Mouse (Mus musculus) hindbrain, embryonic 11.5 days (tissue): ENCODE results near the gene Prkcsh. TPM values are rescaled to one million over a fixed set of nuclear protein-coding genes. Genes with fewer than 3 reads are reported as not detected.

Source experiments
- ATAC-seq: fragments of 200-750 bp; cut with Nextera tagmentation; 2 replicates; pipeline ENCODE4 v1.8.0; 2017; ENCODE audit warnings: mild to moderate bottlenecking, moderate TSS enrichment, moderate library complexity; ENCODE audit not compliant: low FRiP score
- DNase-seq: peaks from one replicate; pipeline ENCODE4 v3.0.0-alpha.2; 2015; ENCODE audit warnings: low spot score
- H3K27ac ChIP-seq: fragments of 300-500 bp; sonication (generic); 2 replicates; pipeline ENCODE4 v1.5.1; 2014; ENCODE audit warnings: mild to moderate bottlenecking, low read depth, low read length
- H3K27me3 ChIP-seq: fragments of 300-500 bp; sonication (generic); 2 replicates; pipeline ENCODE4 v1.6.1; 2014; ENCODE audit warnings: mild to moderate bottlenecking, low read length, moderate library complexity, mixed read lengths; ENCODE audit not compliant: control insufficient read depth, insufficient read depth
- H3K36me3 ChIP-seq: fragments of 300-500 bp; sonication (generic); 2 replicates; pipeline ENCODE4 v1.6.1; 2014; ENCODE audit warnings: mild to moderate bottlenecking, low read length, moderate library complexity, mixed read lengths; ENCODE audit not compliant: control insufficient read depth, insufficient read depth
- H3K4me1 ChIP-seq: fragments of 300-500 bp; sonication (generic); replicated peaks from 2 replicates; pipeline ENCODE4 v1.6.1; 2014; ENCODE audit warnings: low read length, mixed read lengths; ENCODE audit not compliant: control insufficient read depth, insufficient read depth
- H3K4me2 ChIP-seq: fragments of 300-500 bp; sonication (generic); replicated peaks from 2 replicates; pipeline ENCODE4 v1.6.1; 2014; ENCODE audit warnings: mild to moderate bottlenecking, low read depth, low read length
- H3K4me3 ChIP-seq: fragments of 300-500 bp; sonication (generic); 2 replicates; pipeline ENCODE4 v1.5.1; 2014; ENCODE audit warnings: low read depth, low read length
- H3K9ac ChIP-seq: fragments of 300-500 bp; sonication (generic); 2 replicates; pipeline ENCODE4 v1.6.1; 2014; ENCODE audit warnings: low read depth, low read length
- H3K9me3 ChIP-seq: fragments of 300-500 bp; sonication (generic); 2 replicates; pipeline ENCODE4 v1.6.1; 2016; ENCODE audit warnings: low read length; ENCODE audit not compliant: control insufficient read depth
- WGBS: fragments of 180-500 bp; shearing (Covaris S2); extraction: QIAGEN DNeasy Blood & Tissue Kit; methylation state at CpG from one replicate; pipeline ENCODE4 v1.1.7; 2014; 5-methylcytosine and 5-hydroxymethylcytosine counted together
- polyA plus RNA-seq: library from polyadenylated mRNA; unstranded; fragments of >200 nt; fragmentation: Nextera tagmentation; extraction: Ambion mirVana; gene quantifications from 2 replicates; pipeline ENCODE4 v1.2.1, GENCODE M21; 2014

The Prkcsh gene
- polyA plus RNA-seq, 1 experiment from 2014 or later, result 84.6 TPM

- H3K9ac ChIP-seq, result no peak overlapping the region
Observed at GRCm38 (mm10) chr9:21960558-21961208, 41.9 kb upstream of the Prkcsh start.

GRCm38 (mm10) chr9:21961366-21961980 is 41.1 kb upstream of the Prkcsh start:
- Histone ChIP-seq H3K27me3 (peaks cover 40% of the 10 kb centered on the region), H3K4me2 (peak overlapping the region; percentile 51), H3K9ac (no peak overlapping the region), H3K27ac (no peak overlapping the region), H3K4me1 (peaks cover 10% of the 10 kb centered on the region; the same call in 1 of the 2 replicates), H3K36me3 (no peaks in the 10 kb centered on the region), H3K9me3 (no peaks in the 10 kb centered on the region), H3K4me3 (peak overlapping the region; percentile 27)
- ATAC-seq (no peak), DNase-seq (peak; percentile 45)
- under 1% methylated on average over 33 of the region's 35 CpGs for WGBS

More at GRCm38 (mm10) chr9:21960558-21961208, 41.9 kb upstream of the Prkcsh start:
- H3K36me3 ChIP-seq, result no peaks in the 10 kb centered on the region
- no peak overlapping the region for H3K4me3 ChIP-seq
- H3K27me3 ChIP-seq, result peaks cover 40% of the 10 kb centered on the region
- ATAC-seq, result no peak
- H3K4me2 ChIP-seq, result no peak overlapping the region
- H3K4me1 ChIP-seq, result peaks cover 10% of the 10 kb centered on the region; the same call in 1 of the 2 replicates
- H3K27ac ChIP-seq, result no peak overlapping the region
- no peaks in the 10 kb centered on the region for H3K9me3 ChIP-seq
- DNase-seq, result peak; percentile 25
- WGBS, result 10% methylated on average over 26 of the region's 26 CpGs

- ATAC-seq (peak; percentile 46; the same call in 1 of the 2 replicates), DNase-seq (no peak)
- Histone ChIP-seq H3K36me3 (no peaks in the 10 kb centered on the region), H3K27ac (no peak overlapping the region), H3K4me3 (peak overlapping the region; percentile 27), H3K9me3 (no peaks in the 10 kb centered on the region), H3K4me2 (peak overlapping the region; percentile 51), H3K9ac (no peak overlapping the region), H3K27me3 (peaks cover 40% of the 10 kb centered on the region), H3K4me1 (peaks cover 10% of the 10 kb centered on the region; the same call in 1 of the 2 replicates)
- WGBS, result 2% methylated on average over 15 of the region's 15 CpGs
Observed at GRCm38 (mm10) chr9:21962010-21962409, 40.6 kb upstream of the Prkcsh start.

- DNase-seq (peak; percentile 72), ATAC-seq (peak; percentile 75)
- Histone ChIP-seq H3K4me1 (peaks cover 10% of the 10 kb centered on the region; the same call in 1 of the 2 replicates), H3K4me3 (peak overlapping the region; percentile 27), H3K27ac (no peak overlapping the region), H3K9me3 (no peaks in the 10 kb centered on the region), H3K4me2 (peak overlapping the region; percentile 51), H3K36me3 (no peaks in the 10 kb centered on the region), H3K9ac (no peak overlapping the region), H3K27me3 (peaks cover 40% of the 10 kb centered on the region)
- 3% methylated on average over 33 of the region's 34 CpGs for WGBS
Observed at GRCm38 (mm10) chr9:21962416-21963059, 40.1 kb upstream of the Prkcsh start.

GRCm38 (mm10) chr9:21963417-21963816 is 39.2 kb upstream of the Prkcsh start, which contains the start of gene Epor:
Gene Epor (minus strand): TSS chr9:21963506.
- Histone ChIP-seq H3K4me1 (peaks cover 10% of the 10 kb centered on the region; the same call in 1 of the 2 replicates), H3K4me3 (peak within 1 kb of the TSS; percentile 27), H3K36me3 (no peaks in the 10 kb centered on the region), H3K4me2 (peak within 1 kb of the TSS; percentile 51), H3K9ac (no peak within 1 kb of the TSS), H3K27me3 (peaks cover 40% of the 10 kb centered on the region), H3K27ac (no peak within 1 kb of the TSS), H3K9me3 (no peaks in the 10 kb centered on the region)
- 18% methylated on average over 8 of the region's 8 CpGs for WGBS
- peak; percentile 41 for DNase-seq
- ATAC-seq, result peak; percentile 42

GRCm38 (mm10) chr9:21968883-21969282 is 33.7 kb upstream of the Prkcsh start:
- Histone ChIP-seq H3K36me3 (no peaks in the 10 kb centered on the region), H3K27me3 (no peaks in the 10 kb centered on the region), H3K4me2 (no peak overlapping the region), H3K27ac (no peak overlapping the region), H3K9ac (no peak overlapping the region), H3K4me3 (no peak overlapping the region), H3K4me1 (no peaks in the 10 kb centered on the region), H3K9me3 (no peaks in the 10 kb centered on the region)
- DNase-seq (no peak), ATAC-seq (no peak)
- 72% methylated on average over 6 of the region's 6 CpGs for WGBS

GRCm38 (mm10) chr9:21969304-21969703 is 33.3 kb upstream of the Prkcsh start:
- WGBS, result 90% methylated on average over 4 of the region's 4 CpGs

GRCm38 (mm10) chr9:21976626-21977175 is 25.9 kb upstream of the Prkcsh start:
- no peaks in the 10 kb centered on the region for H3K9me3 ChIP-seq
- DNase-seq (no peak), ATAC-seq (no peak)
- WGBS, result 90% methylated on average over 10 of the region's 10 CpGs
- no peak overlapping the region for H3K4me2 ChIP-seq
- no peaks in the 10 kb centered on the region for H3K4me1 ChIP-seq
- no peaks in the 10 kb centered on the region for H3K27me3 ChIP-seq
- no peak overlapping the region for H3K9ac ChIP-seq
- no peak overlapping the region for H3K4me3 ChIP-seq
- no peak overlapping the region for H3K27ac ChIP-seq
- H3K36me3 ChIP-seq, result no peaks in the 10 kb centered on the region

More at GRCm38 (mm10) chr9:21969304-21969703, 33.3 kb upstream of the Prkcsh start:
- no peaks in the 10 kb centered on the region for H3K27me3 ChIP-seq
- no peaks in the 10 kb centered on the region for H3K4me1 ChIP-seq
- no peak overlapping the region for H3K4me2 ChIP-seq
- ATAC-seq, result no peak
- no peak overlapping the region for H3K4me3 ChIP-seq
- no peak overlapping the region for H3K27ac ChIP-seq
- no peaks in the 10 kb centered on the region for H3K9me3 ChIP-seq
- no peak overlapping the region for H3K9ac ChIP-seq
- H3K36me3 ChIP-seq, result no peaks in the 10 kb centered on the region
- DNase-seq, result no peak
